Mouse (Mus musculus) heart, adult 2 months (tissue): ENCODE data around the gene Nme6.

Experiments
- CTCF ChIP-seq: fragments of 200-600 bp; IDR thresholded peaks from 2 replicates; pipeline ENCODE4 v1.8.1; 2022; ENCODE audit warnings: antibody characterized with exemption, mild to moderate bottlenecking, moderate library complexity
- EP300 ChIP-seq: fragments of 200-500 bp; IDR thresholded peaks from 2 replicates; pipeline ENCODE4 v1.6.1; 2011; ENCODE audit warnings: low read depth, low read length, control low read depth; ENCODE audit not compliant: insufficient read depth

DNA sequence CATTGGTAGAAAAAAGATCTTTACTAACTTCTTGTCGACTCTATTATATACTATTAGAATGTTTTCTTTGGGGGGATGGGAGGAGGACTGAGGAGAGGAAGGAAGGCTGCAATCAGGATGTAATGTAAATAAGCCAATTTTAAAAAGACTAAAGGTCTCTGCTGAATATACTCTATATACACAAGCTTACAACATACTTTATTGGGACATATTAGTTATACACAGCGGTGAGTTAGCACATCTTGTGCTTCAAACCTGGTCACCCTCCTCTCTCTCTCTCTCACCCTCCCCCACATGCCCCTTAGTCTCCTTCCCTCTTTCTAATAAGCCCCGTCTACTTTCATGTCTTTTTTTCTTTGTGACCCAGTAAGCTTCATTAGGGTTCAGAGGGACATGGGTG is 24.7 kb upstream of the Nme6 start:
- TF ChIP-seq CTCF (no peak), EP300 (no peak)
